Mouse (Mus musculus) layer of hippocampus, postnatal 14 days (tissue): ENCODE results near the gene Alg9. TPM values are rescaled to one million over a fixed set of nuclear protein-coding genes. Genes with fewer than 3 reads are reported as not detected.
A peak's percentile ranks its signal among the peaks of the same experiment; 100 is the strongest.
"Not testable (repeated sequence)": the region's sequence is repeated elsewhere in the genome, so short reads cannot be mapped to it uniquely, and the experiment has no call there.

Experiments
- DNase-seq, 2 experiments: peaks; one replicate each; pipeline ENCODE4 v3.0.0; 2021 to 2022; ENCODE audit warnings: low spot score in 2 of 2, mixed read lengths in 1 of 2
- total RNA-seq, 2 experiments: library from RNA; stranded (reverse); gene quantifications; 2 replicates each; pipeline ENCODE4 v1.2.3; 2021

Gene Alg9
- total RNA-seq, 2 experiments from 2014 or later: 29.7 to 31.8 TPM

DNA sequence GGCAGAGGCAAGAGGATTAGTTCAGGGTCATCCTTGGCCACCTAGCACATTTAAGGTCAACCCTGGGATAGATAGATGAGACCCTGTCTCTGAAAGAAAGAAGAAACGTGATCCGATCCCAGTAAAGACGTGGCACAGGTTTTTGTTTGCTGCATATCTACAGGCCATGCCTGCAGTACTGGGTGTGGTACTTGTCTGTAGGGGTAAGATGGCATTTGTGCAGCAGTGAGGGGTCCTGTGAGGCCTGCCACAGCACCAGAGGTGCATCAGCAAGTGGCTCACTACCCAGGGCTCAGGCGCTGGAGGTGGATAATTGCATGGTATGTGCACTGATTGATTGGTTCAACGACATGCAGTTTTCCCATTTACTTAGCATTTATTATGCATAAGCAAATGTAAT is 39.0 kb downstream of the Alg9 start:
- no peak for DNase-seq

DNA sequence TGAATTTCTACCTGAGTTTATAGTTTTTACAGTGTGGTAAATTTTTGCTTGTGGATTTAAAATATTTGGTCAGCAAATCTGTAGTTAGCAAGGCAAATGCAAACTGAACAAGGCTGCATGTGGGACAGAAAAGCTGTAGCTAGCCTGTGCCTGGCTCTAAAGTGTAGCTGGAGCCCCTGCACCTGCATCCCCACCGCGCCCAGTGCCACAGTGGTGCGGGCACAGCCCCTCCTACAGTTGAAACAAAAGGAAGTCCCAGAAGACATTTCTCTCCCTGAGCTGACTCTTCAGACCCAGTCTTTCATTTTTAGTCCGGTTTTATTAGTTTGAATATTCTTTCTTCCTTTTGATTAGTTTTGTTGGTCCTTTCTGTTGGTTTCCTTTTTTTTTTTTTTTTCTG is 40.8 kb downstream of the Alg9 start:
- no peak for DNase-seq

DNA sequence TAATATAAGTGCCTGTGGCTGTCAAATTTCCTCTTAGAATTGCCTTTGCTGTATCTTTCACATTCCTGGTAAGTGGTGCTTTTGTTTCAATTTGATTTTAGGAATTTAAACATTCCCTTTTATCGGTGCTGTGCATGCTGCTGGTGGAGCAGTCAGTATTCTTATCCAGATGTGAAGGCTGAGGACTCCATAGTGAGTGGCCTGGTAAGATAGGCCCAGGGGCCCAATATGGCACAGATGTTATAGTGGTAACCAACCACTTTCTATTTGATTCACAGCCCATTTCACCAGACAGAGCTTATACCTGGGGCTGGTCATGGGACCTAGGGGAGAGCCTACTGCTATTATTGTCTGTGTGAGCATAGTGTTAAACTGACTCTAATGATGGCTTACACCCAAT is 41.7 kb downstream of the Alg9 start:
- DNase-seq: no peak

DNA sequence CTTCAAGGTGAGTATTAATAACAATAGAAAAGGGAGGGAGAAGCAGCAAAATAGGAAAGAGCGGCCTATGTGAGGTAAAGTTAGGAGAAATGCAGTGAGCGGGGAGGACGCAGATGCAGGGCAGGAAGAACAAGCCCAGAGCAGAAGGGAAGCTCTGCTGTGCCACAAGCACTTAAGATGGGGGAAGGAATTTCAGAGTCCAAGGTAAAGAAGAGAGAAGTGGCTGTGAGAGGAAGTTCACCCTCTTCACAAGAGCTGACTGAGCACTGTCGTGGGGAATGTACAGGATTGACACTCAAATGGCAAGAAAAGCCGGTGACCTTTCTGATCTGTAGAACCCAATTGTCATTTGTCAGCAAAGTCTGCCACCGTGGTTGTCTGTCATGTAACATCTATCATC is 43.2 kb downstream of the Alg9 start:
- DNase-seq: no peak

DNA sequence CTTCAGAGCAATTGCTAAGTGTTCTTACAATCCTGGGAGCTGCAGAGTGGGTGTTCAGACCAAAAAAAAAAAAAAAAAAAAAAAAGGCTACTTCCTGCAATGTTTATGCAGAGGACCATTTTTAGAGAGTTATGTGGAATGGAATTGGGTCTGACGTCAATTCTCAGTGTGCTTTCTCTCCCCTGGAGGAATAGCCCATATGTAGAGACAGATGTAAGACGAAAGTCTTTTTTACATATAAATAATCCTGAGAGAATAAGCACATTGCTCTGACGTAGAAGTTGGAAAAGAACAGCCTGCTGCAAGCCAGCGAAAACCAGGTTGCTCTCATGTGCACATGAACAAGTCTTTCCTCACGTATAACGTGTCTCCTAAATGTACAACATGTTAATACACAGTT is 44.9 kb downstream of the Alg9 start:
- DNase-seq: peak in 1 of 2 experiments; percentile 40

DNA sequence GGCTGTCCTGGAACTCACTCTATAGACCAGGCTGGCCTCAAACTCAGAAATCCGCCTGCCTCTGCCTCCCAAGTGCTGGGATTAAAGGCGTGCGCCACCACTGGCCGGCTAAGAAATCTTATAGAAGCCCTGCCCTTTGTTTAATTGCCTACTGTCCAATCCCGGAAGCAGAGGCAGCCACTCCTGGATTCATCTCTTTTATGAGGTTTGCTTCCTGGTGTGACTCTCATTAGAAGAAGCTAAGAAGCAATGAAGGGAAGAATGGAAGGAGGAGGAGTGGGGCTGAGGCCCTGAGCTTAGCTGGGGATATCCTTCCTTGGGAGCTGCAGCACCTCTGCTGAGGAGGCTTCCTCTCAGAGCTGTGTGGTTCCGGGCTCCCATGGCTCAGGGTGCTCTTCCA is 46.8 kb downstream of the Alg9 start:
- DNase-seq: no peak

DNA sequence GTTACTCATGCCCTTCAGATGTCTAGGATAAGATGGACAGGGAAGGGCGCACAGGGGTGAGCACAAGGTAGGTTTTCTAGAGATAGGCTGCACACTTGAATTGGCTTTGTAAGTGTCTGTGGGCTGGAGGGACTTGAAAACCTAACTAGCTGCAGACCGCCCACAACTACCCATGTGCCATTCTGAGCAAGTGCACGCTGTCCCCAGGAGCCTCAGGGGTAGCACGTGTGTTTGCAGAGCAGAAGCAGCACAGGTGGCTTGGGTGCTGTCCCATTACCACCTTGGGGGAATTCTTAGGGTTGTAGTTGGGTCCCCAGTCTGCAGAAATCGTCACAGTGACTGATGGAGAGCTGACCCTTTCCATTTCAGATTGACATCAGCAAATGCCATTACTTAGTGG is 47.4 kb downstream of the Alg9 start:
- no peak for DNase-seq

DNA sequence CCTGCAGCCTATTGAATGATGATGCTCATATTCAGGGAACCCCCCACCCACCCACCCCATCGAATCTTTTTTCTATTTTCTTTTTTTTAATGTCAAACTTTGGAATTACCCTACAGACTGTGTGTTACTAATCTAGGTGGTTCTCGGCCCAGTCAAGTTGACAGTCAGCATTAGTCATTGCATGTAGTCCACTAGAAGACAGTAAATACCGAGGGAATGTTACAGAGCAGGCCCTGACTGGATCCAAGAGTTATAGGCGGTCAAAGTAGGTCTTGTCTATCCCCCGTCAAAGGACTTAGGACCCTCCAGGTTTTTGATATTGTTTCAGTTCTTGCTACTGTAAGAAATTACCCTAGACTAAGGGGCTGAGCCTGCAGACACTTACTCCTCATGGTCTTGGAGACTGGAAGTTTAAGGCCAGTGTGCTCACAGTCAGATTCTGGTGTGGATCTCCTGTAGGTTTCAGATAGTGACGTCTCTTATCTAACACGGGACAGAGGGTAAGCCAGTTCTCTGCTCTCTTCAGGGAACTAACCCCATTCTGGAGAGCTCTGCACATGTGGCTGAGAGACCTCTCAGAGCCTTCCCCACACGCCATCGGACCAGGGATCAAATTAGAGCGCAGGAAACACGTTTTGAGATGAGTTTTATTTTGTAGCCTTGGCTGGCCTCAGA is 49.1 kb downstream of the Alg9 start:
- DNase-seq: no peak

DNA sequence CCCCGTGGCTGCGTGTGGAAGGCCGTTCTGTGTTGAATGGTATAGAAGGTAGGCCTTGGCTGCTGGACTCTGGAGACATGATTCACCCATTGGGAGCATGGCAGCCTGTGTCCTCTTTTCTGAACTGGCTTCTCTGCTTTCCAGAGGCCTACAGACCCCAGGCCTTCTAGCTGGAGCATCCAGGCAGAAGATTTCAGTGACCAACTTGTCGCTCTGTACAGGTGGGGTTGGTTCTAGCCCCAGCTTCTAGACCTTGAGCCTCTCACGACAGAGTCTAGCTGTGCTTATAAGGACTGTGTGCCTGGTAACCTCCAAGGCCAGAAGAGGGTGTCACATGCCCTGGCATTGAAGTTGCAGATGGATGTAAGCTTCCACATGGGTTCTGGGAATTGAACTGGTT is 56.7 kb downstream of the Alg9 start:
- no peak for DNase-seq

DNA sequence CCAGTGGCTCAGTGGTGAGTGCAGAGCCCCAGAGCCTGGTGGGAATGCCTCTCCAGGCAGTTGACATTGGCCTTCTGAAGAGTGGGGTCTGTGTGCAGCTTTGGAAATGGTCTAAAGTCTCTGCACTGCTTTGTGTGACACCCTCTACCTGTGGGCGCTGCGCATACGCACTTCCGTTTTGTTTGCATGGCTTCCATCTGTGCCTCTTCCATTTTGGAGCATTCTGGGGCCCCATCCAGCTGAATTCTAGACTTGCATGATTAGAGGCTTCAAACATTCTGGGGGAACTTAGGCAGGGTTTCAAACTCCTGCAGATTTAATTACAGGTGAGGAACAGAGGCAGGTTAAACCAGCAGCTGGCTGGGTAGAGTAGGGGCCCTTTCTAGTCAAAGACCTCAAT is 57.3 kb downstream of the Alg9 start:
- no peak for DNase-seq

DNA sequence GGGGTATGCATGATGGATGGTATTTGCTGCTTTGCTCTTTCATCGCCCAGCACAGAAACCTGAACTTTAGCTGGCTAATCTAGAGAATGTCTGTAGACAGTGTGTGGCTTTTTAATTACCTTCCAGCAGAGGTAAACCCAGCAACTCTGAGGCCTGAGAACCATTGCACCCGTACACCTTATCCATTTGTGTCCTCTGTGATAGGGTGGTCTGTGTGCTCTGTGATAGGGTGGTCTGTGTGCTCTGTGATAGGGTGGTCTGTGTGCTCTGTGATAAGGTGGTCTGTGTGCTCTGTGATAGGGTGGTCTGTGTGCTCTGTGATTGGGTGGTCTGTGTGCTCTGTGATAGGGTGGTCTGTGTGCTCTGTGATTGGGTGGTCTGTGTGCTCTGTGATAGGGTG is 57.8 kb downstream of the Alg9 start:
- not testable (repeated sequence) for DNase-seq

DNA sequence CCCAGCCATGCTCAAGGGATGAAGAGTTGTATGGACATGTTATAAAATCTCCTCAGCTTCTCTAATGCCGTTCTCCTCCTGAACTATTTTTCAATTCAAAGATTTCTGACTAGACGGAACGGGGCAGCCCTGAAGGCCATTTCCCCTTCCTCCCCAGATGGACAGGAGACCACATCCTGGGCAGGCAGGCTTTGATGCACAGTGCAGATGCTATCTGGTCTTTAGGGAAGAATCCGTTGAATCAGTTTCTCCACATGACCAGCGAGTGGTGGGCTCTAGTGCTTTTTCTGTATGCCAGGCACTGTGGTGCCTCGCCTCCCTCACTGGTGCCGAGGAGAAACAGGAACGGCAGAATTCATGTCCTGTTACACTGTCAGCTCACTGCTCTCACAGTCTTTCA is 59.0 kb downstream of the Alg9 start:
- DNase-seq: no peak

DNA sequence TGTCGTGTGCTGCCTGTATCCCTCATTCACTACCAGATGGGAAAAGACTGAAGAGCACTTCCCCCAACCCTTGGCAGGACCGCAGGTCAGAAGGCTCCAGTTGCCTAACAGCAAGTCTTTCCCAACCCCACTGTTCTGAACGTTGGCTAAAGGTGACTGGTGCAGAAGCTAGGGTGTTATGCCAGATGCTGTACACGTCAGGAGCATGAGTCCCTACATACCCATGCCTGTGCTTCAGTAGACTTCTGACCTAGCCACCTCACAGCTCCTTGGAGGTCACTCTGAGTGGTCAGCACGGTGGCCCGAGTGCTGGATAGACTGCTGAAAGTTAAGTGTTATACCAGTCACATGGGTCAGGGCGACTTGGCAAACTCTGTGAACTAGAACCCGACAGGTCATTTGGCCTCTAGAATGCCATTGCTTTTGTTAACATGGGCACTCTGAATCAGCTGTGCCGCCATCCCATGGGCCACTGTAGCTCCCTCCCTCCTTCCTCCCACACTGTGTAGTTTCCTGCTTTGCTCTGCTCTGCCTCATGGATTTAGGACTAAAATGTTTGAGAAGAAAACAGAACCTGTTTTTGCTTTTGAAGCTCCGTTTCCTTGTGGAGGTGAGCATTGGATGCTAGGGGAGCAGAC is 60.4 kb downstream of the Alg9 start:
- DNase-seq: no peak

DNA sequence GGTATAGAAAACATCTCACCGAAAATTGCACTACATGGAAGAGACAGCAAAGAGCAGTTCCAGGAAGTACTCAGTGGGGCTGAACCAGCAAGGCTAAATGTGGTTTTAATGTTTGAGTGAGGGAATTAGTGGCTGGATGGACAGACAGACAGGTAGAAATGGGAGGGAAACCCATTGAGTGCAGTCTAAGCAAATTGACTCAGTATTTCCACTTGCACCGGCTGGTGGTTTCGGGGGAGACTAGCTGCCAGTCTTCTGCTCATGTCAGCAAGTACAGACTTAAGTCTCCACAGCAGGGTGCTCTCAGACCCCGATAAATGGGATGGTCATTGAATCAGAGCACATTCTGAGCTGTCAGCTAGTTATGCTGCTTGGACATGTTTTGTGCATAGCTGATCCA is 61.3 kb downstream of the Alg9 start:
- DNase-seq: no peak

DNA sequence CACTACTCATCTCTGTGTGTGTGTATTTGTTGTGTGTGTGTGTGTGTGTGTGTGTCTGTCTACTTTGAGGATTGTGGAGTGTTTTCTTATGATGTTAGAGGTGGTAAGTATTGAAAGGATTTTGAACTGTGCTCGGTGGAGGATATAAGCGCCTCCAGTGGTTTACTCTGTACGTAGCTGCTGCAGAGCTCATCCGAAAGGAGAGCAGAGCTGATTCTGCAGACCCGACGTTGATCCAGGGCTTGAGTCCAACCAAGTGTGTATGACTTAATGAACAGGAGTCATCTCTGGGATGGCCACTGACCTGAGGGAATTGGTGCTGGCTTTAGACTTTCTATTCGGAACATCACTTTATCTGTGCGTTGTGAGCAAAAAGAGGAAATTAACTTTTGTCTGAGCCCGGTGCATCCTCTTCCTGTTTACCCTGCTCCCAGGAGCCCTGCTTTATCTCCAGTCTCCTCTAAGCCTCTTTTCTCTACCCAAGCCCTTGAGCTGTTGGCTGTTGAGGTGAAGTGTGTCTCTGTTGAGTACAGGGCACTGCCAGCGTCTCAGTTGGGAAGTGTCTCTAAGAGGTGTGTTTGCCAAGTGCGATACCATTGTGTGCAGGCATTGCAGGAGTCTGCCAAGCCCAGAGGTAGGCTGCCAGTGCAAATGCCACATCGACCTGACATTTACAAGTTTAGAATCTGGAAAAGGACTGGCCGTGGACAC is 66.4 kb downstream of the Alg9 start:
- no peak for DNase-seq

DNA sequence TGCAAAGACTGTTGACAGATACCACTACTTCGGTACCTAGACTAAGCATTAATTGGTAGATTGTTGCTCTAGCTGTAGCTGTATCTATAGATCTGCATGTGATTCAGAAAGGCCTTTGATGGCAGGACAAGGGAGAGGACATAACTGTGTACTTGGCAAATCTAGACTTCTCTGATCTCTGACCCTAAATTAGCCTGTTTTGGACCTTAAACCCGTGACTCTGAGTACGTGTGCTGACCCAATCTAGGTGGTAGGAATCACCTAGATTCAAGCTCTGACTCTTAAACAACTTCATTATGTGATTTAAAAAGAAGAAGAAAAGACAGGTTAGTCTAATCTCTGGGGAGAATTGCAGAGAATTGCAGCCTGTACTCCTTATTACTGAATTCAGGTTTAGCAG is 70.3 kb downstream of the Alg9 start, which contains the start of gene Ppp2r1b:
TSS of gene Ppp2r1b (plus strand) at position 221 of the 400 bp plus-strand sequence.
- DNase-seq: no peak

DNA sequence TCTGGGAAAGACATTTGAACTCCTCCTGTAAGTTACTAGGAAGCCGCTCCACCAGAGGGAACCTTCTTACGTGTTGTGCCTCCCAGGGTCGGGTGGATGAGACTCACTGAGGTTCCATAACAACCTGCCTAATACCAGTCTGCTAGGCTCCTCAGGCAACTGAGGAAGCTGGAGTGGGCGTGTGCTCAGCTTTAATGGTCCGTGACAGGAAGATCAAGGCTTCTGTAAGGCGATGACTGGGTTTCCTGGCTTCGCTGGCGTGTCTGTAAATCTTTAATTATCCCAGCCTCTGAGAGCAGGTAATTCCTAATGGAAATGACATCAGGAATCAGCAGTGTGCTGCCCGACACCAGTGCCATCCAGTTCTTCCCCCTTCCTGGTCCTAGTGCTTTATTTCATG is 70.7 kb downstream of the Alg9 start:
- no peak for DNase-seq

DNA sequence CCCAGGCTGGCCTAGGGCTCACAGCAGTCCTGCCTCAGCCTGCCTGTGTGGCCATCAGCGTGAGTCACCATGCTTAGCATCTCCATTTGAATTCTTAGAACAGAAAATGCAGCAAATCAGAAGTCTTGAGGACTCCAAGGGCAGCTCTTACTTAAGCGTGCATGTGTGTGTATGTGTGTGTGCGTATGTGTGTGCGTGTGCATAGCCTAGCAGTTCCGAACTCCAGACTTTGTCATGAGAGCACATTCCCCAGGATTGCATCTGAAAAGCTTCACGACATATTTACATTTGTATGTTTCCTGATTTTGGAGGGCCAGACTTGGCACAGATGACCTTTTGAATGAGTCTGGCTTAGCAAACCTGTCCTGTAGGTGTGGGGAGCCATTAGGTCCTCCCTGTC is 72.3 kb downstream of the Alg9 start:
- DNase-seq: no peak

DNA sequence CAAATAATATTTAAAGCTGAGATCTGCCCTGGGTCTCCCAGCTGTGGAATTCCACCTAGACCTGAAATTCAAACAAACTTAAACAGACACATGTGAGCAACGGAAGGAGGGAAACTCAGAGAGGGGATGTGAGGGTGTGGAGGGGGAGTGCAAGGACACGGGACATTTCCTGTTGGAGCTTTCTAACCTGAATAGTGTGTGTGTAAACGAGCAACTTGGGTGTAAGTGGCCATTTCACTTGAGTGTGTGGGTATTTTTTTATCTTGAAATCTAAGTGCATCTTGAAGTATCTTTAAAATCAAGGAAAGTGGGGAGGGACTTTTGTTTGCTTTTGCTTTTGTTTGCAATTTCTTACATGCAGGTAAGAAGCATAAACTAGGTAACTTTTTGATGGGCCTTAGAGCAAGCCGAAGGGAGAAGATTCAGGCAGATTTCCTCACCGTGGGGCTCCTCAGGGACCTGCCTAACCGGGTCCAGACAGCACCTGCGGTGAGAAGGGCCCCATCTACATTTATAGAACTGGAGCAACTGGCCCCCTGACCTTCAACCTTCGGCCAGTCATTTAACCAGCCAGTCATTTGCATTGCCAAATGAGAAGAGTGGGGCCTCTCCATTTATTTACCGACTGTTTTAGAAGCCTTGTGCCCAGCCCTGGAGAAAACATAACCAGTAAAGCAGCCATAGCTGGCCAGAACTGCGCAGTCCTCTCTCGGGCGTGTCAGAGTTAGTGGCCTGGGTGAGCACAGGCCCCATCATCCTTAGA is 73.0 kb downstream of the Alg9 start:
- DNase-seq: no peak

DNA sequence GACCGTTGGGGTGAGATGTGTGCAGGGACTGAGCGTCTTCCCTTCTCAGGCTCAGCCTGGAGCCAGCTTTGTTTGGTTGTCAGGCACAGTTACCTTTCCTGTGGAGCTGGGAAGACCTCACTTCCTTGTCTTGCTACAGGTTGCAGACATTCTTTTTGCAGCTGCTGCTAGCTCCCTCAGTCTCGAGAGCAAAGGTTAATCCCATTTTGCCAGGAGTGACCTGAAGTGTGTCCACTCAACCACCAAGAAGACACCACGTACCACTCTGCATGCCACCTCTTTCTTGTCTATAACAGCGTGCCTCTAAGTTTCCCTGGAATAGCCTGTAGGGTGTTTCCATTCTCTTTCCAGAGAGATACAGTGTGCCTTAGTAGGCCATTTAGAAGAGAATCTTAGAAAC is 74.0 kb downstream of the Alg9 start:
- DNase-seq: no peak

DNA sequence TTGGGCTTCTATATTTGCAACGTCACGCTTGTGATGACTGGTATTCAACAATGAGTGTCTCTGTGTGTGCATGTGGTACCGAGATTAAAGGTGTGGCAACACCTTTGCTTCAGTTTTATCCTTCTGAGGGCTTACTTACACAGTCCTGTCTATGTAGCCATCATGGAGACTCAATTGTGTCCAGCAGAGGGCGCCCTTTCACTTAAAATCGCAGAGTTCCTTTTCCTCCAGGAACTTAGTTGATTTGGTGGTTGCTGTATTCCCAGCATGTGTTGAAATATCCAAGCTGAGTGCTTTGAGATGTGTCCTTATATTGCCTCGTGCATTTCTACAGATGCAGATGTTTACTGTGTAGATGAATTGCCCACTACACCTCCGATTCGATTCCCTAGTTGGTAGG is 74.4 kb downstream of the Alg9 start:
- peak; percentile 91 to 94 for DNase-seq

DNA sequence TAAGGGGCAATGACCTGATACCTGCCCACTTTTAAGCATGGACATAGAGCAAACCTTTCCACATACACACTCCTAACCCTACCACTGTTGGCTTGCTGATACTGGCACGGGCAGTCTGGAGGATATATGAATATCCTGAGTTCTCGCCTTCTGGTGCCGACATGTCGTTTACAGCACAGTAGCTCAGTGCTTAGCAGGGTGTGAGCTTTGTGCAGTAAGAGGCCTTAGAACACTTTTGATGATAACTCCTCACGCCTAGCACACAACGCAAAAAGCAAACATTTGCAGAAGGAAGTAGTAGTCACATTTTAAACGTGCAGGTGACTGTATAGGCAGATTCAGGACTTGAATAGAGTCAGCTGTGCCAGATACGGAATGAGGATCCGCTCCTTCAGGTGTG is 74.9 kb downstream of the Alg9 start:
- DNase-seq: no peak
